Mouse (Mus musculus): ENCODE results near the gene Nmrk2. TPM values are rescaled to one million over a fixed set of nuclear protein-coding genes. Genes with fewer than 3 reads are reported as not detected.

Nmrk2 gene
- polyA plus RNA-seq (2011; ENCODE audit: insufficient read depth, insufficient read length, low read depth, missing spikeins) = not detected in 2 replicates

DNA sequence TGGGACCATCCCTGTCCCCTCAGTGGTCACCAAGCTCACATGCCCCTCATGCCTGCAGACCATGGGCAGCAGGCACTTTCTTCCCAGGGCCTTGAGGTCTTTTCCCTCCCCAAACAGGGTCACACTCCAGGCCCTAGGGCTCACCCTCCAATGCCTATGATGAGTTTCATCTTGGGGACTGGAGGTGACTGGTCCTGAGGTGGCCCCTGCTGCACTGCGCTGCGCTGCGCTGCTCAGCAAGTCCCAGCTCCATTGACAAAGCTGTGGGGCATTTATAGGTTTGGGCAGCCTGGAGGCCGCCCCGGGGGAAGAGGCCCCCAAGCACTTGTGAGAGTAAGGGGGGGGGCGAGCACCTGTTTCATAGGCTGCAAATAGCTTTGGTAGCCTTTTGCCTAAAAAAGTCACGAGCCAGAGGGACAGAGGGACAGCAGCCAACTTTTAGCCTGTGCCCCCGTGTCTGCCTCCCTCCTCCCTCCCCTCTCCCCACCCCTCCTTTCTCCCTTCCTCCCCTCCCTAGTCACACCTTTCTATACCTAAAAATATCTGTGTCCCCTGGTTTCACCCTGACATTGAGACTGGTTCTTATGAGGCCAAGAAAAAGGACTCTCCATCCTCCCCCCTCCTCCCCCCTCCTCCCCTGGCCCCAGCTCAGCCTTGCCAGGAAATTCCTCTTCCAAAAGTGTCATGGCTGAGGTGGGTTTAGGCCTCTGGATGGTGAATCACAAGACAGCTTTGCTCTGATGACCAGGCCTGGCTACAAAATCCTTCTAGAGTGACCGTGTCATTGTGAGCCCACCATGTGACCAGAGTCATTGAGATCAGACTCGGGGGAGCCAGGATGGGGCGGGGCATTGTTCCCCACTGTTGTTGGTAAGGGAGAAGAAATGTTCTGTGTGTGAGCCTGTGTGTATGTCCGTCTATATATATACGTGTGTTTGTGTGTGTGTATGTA, at the start of gene Nmrk2:
Nmrk2 (minus strand) TSS at position 245 of the 952 bp plus-strand sequence.
- no peak within 1 kb of the TSS for H3K4me3 ChIP-seq (ENCODE audit: low read depth, low read length)
- no peaks in the 10 kb centered on the region for H3K36me3 ChIP-seq (ENCODE audit: control insufficient read depth, insufficient read depth, low read length, poor library complexity, severe bottlenecking)
- H3K4me1 ChIP-seq (ENCODE audit: control insufficient read depth, insufficient read depth, low read length) = no peaks in the 10 kb centered on the region
- no peaks in the 10 kb centered on the region for H3K27me3 ChIP-seq (ENCODE audit: control insufficient read depth, insufficient read depth, low read length, poor library complexity, severe bottlenecking)
- H3K9me3 ChIP-seq (replicated peaks; ENCODE audit: control insufficient read depth, insufficient read depth, low read length, poor library complexity, severe bottlenecking) = no peaks in the 10 kb centered on the region
- no peak within 1 kb of the TSS for H3K9ac ChIP-seq (ENCODE audit: low read depth, poor library complexity, severe bottlenecking)
- H3K27ac ChIP-seq (ENCODE audit: insufficient read depth, low read length) = no peak within 1 kb of the TSS
- TF ChIP-seq POLR2A (IDR thresholded peaks at IDR 0.05; ENCODE audit: insufficient read depth, low read length) = no peak
- no peak for TF ChIP-seq CTCF (IDR thresholded peaks at IDR 0.05; ENCODE audit: low read depth, low read length)
- TF ChIP-seq EP300 (IDR thresholded peaks at IDR 0.05; ENCODE audit: insufficient read depth, low read depth, low read length) = no peak

DNA sequence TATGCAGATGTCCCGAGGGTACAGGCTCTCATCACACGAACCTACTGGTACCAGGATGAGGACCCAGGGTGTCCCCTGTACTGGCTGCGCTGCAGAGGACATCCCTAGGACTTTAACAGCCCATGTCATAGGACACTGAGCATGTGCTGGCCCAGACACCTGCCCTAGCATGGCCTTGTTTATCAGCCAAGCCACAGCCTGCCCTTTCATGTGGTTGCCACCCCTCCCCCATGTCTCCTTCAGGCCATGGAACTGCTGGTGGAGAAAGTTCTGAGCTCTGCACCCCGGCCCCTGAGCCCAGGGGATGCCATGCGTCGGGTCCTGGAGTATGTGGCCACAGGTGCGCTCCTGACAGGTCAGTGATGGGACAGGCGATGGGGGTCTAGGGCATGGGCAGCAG, 47.6 kb upstream of the Nmrk2 start:
- H3K36me3 ChIP-seq (ENCODE audit: control insufficient read depth, insufficient read depth, low read length, poor library complexity, severe bottlenecking) = no peaks in the 10 kb centered on the region
- no peak for TF ChIP-seq CTCF (IDR thresholded peaks at IDR 0.05; ENCODE audit: low read depth, low read length)
- no peak for TF ChIP-seq POLR2A (IDR thresholded peaks at IDR 0.05; ENCODE audit: insufficient read depth, low read length)
- no peak for TF ChIP-seq EP300 (IDR thresholded peaks at IDR 0.05; ENCODE audit: insufficient read depth, low read depth, low read length)
- peaks cover 5% of the 10 kb centered on the region for H3K4me1 ChIP-seq (ENCODE audit: control insufficient read depth, insufficient read depth, low read length)
- H3K27me3 ChIP-seq (ENCODE audit: control insufficient read depth, insufficient read depth, low read length, poor library complexity, severe bottlenecking) = no peaks in the 10 kb centered on the region
- no peaks in the 10 kb centered on the region for H3K9me3 ChIP-seq (replicated peaks; ENCODE audit: control insufficient read depth, insufficient read depth, low read length, poor library complexity, severe bottlenecking)
- no peak overlapping the region for H3K9ac ChIP-seq (ENCODE audit: low read depth, poor library complexity, severe bottlenecking)
- H3K27ac ChIP-seq (ENCODE audit: insufficient read depth, low read length) = no peak overlapping the region
- no peak overlapping the region for H3K4me3 ChIP-seq (ENCODE audit: low read depth, low read length)

DNA sequence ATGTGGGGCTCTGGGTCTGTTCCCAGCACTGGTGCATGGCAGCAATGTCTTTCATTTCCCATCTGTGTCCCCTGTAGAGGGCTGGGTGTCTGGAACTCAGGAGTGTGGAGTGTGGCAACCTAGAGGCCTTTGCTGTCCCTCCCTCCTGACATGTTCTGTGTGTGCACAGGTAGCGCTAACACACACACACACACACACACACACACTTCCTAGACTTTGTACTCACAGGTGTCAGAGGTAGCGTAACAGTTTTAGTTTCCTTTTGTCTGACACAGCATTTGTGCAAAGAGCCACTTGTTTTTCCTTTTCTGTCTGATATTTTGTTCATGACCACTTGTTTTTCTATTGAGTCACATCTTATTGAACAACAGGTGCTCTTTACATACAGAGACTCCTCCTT, 46.0 kb upstream of the Nmrk2 start:
- H3K27me3 ChIP-seq (ENCODE audit: control insufficient read depth, insufficient read depth, low read length, poor library complexity, severe bottlenecking) = no peaks in the 10 kb centered on the region
- H3K27ac ChIP-seq (ENCODE audit: insufficient read depth, low read length) = no peak overlapping the region
- no peak for TF ChIP-seq CTCF (IDR thresholded peaks at IDR 0.05; ENCODE audit: low read depth, low read length)
- TF ChIP-seq EP300 (IDR thresholded peaks at IDR 0.05; ENCODE audit: insufficient read depth, low read depth, low read length) = no peak
- no peak for TF ChIP-seq POLR2A (IDR thresholded peaks at IDR 0.05; ENCODE audit: insufficient read depth, low read length)
- no peak overlapping the region for H3K9ac ChIP-seq (ENCODE audit: low read depth, poor library complexity, severe bottlenecking)
- H3K4me1 ChIP-seq (ENCODE audit: control insufficient read depth, insufficient read depth, low read length) = peaks cover 5% of the 10 kb centered on the region
- H3K9me3 ChIP-seq (replicated peaks; ENCODE audit: control insufficient read depth, insufficient read depth, low read length, poor library complexity, severe bottlenecking) = no peaks in the 10 kb centered on the region
- H3K4me3 ChIP-seq (ENCODE audit: low read depth, low read length) = no peak overlapping the region
- H3K36me3 ChIP-seq (ENCODE audit: control insufficient read depth, insufficient read depth, low read length, poor library complexity, severe bottlenecking) = no peaks in the 10 kb centered on the region

DNA sequence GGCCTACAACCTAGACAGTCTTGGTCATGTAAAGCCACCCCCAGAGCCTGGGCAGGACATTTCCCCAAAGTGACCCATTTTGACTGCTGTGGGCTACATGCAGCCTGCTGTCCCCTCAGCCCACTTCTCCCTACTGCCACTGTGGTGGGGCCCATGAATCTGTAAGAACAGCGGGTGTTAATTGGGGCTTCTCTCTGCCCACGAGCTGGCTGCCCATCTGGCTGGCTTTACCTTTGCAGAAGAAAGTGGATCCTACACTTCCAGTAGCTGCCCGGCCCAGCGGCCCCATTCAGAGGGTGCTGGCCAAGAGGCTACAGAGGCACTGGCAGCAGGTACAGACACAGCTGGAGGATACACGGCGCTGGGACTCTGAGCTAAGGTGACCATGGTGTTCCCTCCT, 43.3 kb upstream of the Nmrk2 start:
- TF ChIP-seq EP300 (IDR thresholded peaks at IDR 0.05; ENCODE audit: insufficient read depth, low read depth, low read length) (no peak), CTCF (IDR thresholded peaks at IDR 0.05; ENCODE audit: low read depth, low read length) (no peak), POLR2A (IDR thresholded peaks at IDR 0.05; ENCODE audit: insufficient read depth, low read length) (no peak)
- Histone ChIP-seq H3K4me3 (ENCODE audit: low read depth, low read length) (no peak overlapping the region), H3K9ac (ENCODE audit: low read depth, poor library complexity, severe bottlenecking) (no peak overlapping the region), H3K9me3 (replicated peaks; ENCODE audit: control insufficient read depth, insufficient read depth, low read length, poor library complexity, severe bottlenecking) (no peaks in the 10 kb centered on the region), H3K4me1 (ENCODE audit: control insufficient read depth, insufficient read depth, low read length) (peaks cover 1% of the 10 kb centered on the region), H3K27me3 (ENCODE audit: control insufficient read depth, insufficient read depth, low read length, poor library complexity, severe bottlenecking) (no peaks in the 10 kb centered on the region), H3K36me3 (ENCODE audit: control insufficient read depth, insufficient read depth, low read length, poor library complexity, severe bottlenecking) (no peaks in the 10 kb centered on the region), H3K27ac (ENCODE audit: insufficient read depth, low read length) (no peak overlapping the region)

DNA sequence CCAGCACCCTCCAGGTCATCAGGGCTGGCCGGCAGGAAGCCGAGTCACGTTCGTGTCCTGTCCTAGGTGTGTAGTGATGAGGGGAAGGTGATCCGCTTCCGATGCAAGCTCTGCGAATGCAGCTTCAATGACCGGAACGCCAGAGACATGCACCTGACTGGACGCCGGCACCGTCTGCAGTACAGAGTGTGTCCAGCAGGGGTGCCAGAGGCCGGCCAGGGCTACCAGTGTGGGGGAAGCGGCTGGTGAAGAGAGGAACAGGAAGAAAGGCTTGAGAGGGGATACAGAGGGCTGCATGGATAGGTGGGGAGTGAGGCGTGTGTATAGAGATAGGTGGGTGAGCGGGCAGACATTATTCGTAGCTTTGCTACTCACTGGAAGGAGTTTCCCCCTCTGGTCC, 42.7 kb upstream of the Nmrk2 start:
- Histone ChIP-seq H3K27ac (ENCODE audit: insufficient read depth, low read length) (no peak overlapping the region), H3K9ac (ENCODE audit: low read depth, poor library complexity, severe bottlenecking) (no peak overlapping the region), H3K4me1 (ENCODE audit: control insufficient read depth, insufficient read depth, low read length) (peaks cover 1% of the 10 kb centered on the region), H3K27me3 (ENCODE audit: control insufficient read depth, insufficient read depth, low read length, poor library complexity, severe bottlenecking) (no peaks in the 10 kb centered on the region), H3K9me3 (replicated peaks; ENCODE audit: control insufficient read depth, insufficient read depth, low read length, poor library complexity, severe bottlenecking) (no peaks in the 10 kb centered on the region), H3K36me3 (ENCODE audit: control insufficient read depth, insufficient read depth, low read length, poor library complexity, severe bottlenecking) (no peaks in the 10 kb centered on the region), H3K4me3 (ENCODE audit: low read depth, low read length) (no peak overlapping the region)
- TF ChIP-seq POLR2A (IDR thresholded peaks at IDR 0.05; ENCODE audit: insufficient read depth, low read length) (no peak), EP300 (IDR thresholded peaks at IDR 0.05; ENCODE audit: insufficient read depth, low read depth, low read length) (no peak), CTCF (IDR thresholded peaks at IDR 0.05; ENCODE audit: low read depth, low read length) (no peak)

DNA sequence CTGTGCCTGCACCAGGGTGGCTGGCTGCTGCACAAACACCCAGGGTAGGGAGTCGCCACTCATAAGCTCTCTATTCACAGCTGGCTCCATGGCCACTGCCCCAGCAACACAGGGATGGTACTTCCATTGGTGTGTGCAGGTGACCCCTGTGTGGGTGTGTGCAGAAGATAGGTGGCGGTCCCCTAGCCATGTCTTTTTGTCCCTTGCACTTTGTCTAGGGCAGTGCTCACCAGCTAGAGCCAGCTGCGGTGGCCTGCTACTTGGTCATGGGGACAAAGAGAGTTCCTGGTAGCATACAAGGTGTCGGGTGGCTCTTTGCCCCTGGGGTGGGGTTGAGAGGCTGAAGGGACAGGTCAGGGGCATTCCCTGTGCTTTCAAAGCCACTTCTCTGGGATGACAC, 42.3 kb upstream of the Nmrk2 start:
- H3K27me3 ChIP-seq (ENCODE audit: control insufficient read depth, insufficient read depth, low read length, poor library complexity, severe bottlenecking) = no peaks in the 10 kb centered on the region
- H3K36me3 ChIP-seq (ENCODE audit: control insufficient read depth, insufficient read depth, low read length, poor library complexity, severe bottlenecking) = no peaks in the 10 kb centered on the region
- H3K4me3 ChIP-seq (ENCODE audit: low read depth, low read length) = no peak overlapping the region
- TF ChIP-seq CTCF (IDR thresholded peaks at IDR 0.05; ENCODE audit: low read depth, low read length) (no peak), EP300 (IDR thresholded peaks at IDR 0.05; ENCODE audit: insufficient read depth, low read depth, low read length) (no peak), POLR2A (IDR thresholded peaks at IDR 0.05; ENCODE audit: insufficient read depth, low read length) (no peak)
- no peak overlapping the region for H3K9ac ChIP-seq (ENCODE audit: low read depth, poor library complexity, severe bottlenecking)
- H3K27ac ChIP-seq (ENCODE audit: insufficient read depth, low read length) = no peak overlapping the region
- no peaks in the 10 kb centered on the region for H3K9me3 ChIP-seq (replicated peaks; ENCODE audit: control insufficient read depth, insufficient read depth, low read length, poor library complexity, severe bottlenecking)
- H3K4me1 ChIP-seq (ENCODE audit: control insufficient read depth, insufficient read depth, low read length) = peaks cover 1% of the 10 kb centered on the region

Data from ES-Bruce4 (cell line).